Mouse (Mus musculus) embryonic fibroblast, embryonic 13.5 days (primary cell): ENCODE data around the gene Ei24.

Experiments
- CTCF ChIP-seq: IDR thresholded peaks from 2 replicates; pipeline ENCODE4 v1.5.1; 2011; ENCODE audit warnings: mild to moderate bottlenecking, control low read depth, low read length, moderate library complexity, borderline replicate concordance; ENCODE audit not compliant: insufficient read depth
- POLR2A ChIP-seq: IDR thresholded peaks from 2 replicates; pipeline ENCODE4 v1.6.1; 2011; ENCODE audit warnings: low read depth, mild to moderate bottlenecking, control low read depth, low read length, moderate library complexity

DNA sequence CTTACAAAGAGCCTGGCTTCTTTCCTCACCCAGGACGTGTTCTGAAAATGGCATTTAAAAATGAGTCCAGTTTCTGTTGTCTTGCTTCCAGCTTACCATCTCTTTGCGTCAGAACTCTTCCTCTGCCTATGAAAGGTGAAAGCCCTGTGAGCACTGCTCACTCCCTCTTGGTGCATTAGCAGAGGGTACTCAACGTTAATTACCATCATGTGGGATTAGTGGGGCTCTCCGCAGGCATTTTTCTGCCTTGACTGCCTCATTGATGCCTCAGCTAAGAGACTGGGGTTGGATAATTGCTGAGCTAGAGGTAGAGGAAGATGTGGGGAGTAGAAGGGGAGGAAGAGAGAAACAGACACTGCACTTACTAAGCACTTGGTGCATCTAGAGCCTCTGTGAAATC lies 49.2 kb upstream of the Ei24 start:
- no peak for TF ChIP-seq POLR2A
- TF ChIP-seq CTCF = no peak
